Mouse (Mus musculus): ENCODE data around the gene Efhd2.
A peak's percentile ranks its signal among the peaks of the same experiment; 100 is the strongest.

The Efhd2 gene

GRCm38 (mm10) chr4:141809850-141810464 is 64.8 kb downstream of the Efhd2 start:
- peak; percentile 58 for DNase-seq (ENCODE audit: low read depth, low spot score)

All from CD4-positive helper T cell, adult 2 months (primary cell).